Mouse (Mus musculus) spleen, adult 2 months (tissue): Measurements from ENCODE around the gene Myoz1. TPM values are rescaled to one million over a fixed set of nuclear protein-coding genes. Genes with fewer than 3 reads are reported as not detected.

Experiments
- DNase-seq, 2 experiments: peaks; one replicate each; pipeline versions ENCODE4 v3.0.0 to v3.0.0-alpha.2; 2012 to 2021; ENCODE audit warnings: low spot score in 2 of 2, low read depth in 1 of 2
- H3K27ac ChIP-seq: fragments of 200-500 bp; 2 replicates; pipeline ENCODE4 v1.5.1; 2012; ENCODE audit warnings: low read length, inconsistent platforms; ENCODE audit not compliant: insufficient read depth
- H3K27me3 ChIP-seq: fragments of 200-500 bp; 2 replicates; pipeline ENCODE4 v1.6.1; 2012; ENCODE audit warnings: mild to moderate bottlenecking, moderate library complexity, low read length, inconsistent platforms; ENCODE audit not compliant: control insufficient read depth, insufficient read depth
- H3K36me3 ChIP-seq: fragments of 200-500 bp; 2 replicates; pipeline ENCODE4 v1.6.1; 2012; ENCODE audit warnings: mild to moderate bottlenecking, low read length, inconsistent platforms; ENCODE audit not compliant: control insufficient read depth, insufficient read depth
- H3K4me1 ChIP-seq: fragments of 200-500 bp; 2 replicates; pipeline ENCODE4 v1.6.1; 2011; ENCODE audit warnings: inconsistent platforms; ENCODE audit not compliant: control insufficient read depth, insufficient read depth, insufficient read length
- H3K4me3 ChIP-seq: fragments of 200-500 bp; 2 replicates; pipeline ENCODE4 v1.5.1; 2011; ENCODE audit warnings: mild to moderate bottlenecking, inconsistent platforms; ENCODE audit not compliant: insufficient read depth, insufficient read length; ENCODE audit errors: extremely low read depth
- CTCF ChIP-seq: fragments of 200-500 bp; IDR thresholded peaks from 2 replicates; pipeline ENCODE4 v1.5.1; 2011; ENCODE audit warnings: mild to moderate bottlenecking, inconsistent platforms; ENCODE audit not compliant: insufficient read depth, insufficient read length, insufficient replicate concordance; ENCODE audit errors: extremely low read depth
- POLR2A ChIP-seq: fragments of 200-500 bp; IDR thresholded peaks from 2 replicates; pipeline ENCODE4 v1.6.1; 2011; ENCODE audit warnings: low read depth, low read length, inconsistent platforms
- WGBS: fragments of 180-500 bp; shearing (Covaris S2); methylation state at CpG from one replicate; pipeline ENCODE4 v1.1.7; 2018; 5-methylcytosine and 5-hydroxymethylcytosine counted together
- polyA plus RNA-seq: library from polyadenylated mRNA; depleted of rRNA; stranded (reverse); fragments of >200 nt; gene quantifications from 2 replicates; pipeline ENCODE4 v1.2.3, GENCODE M21; 2012; rRNA removed

Gene Myoz1
- polyA plus RNA-seq, 1 experiment, result not detected

DNA sequence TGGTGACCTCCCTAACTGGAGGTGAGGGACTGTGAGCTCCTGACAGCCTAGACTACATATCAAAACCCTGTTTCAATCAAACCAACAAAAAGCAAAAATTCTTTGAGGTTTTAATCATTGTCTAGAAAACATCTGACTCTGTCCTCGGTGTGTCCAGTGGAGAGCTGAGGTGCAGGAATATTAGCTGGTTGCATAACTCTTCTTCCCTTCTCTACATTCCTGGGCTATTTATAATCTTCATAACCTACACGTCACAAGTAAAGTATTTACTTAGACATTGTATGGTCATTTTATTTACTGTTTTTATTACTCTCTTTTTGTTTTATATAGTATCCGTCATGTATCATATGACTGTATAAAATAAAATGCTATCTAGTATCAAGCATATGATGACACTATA, 46.8 kb downstream of the Myoz1 start:
- Histone ChIP-seq H3K27me3 (no peaks in the 10 kb centered on the region), H3K36me3 (no peaks in the 10 kb centered on the region), H3K27ac (no peak overlapping the region), H3K4me1 (no peaks in the 10 kb centered on the region), H3K4me3 (no peak overlapping the region)
- no peak for DNase-seq
- no peak for TF ChIP-seq POLR2A
- TF ChIP-seq CTCF, result no peak
- 81% methylated on average over 3 of the region's 3 CpGs for WGBS

DNA sequence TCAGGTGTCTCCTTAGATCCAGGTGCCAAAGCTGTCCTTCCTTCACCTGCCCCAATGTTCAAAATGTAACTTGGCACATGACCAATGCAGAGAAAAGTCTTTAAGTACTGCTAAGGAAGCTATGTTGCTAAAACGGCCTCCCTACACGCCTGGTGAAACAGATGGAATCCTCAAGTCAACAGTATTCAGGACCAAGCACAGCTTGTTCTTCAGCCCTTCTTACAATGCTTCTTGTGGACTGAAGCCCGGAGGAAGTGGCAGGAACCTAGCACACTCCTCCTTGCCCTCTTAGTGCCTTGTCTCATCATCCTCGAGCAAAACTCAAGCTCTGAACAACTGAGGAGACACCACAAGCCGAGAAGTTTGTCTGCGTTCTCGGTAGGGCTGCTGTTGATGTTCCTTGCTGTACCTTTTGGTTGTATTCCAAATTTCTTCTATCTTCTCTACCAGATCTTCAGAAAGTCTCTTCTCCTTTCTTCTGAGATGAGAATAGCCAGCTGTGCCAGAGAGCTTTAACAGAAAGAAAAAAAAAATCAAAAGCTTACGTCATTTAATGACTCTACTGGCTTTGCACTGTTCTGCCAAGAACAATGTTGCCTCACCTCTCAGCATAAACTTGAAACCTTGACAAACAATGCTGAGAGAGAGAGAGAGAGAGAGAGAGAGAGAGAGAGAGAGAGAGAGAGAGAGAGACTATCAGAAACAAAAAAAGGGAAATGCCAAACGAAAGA, 48.8 kb downstream of the Myoz1 start:
- 53% methylated on average over 9 of the region's 9 CpGs for WGBS
- DNase-seq, result no peak
- Histone ChIP-seq H3K27me3 (no peaks in the 10 kb centered on the region), H3K4me3 (no peak overlapping the region), H3K27ac (no peak overlapping the region), H3K4me1 (no peaks in the 10 kb centered on the region), H3K36me3 (no peaks in the 10 kb centered on the region)
- TF ChIP-seq CTCF, result no peak
- TF ChIP-seq POLR2A, result no peak

DNA sequence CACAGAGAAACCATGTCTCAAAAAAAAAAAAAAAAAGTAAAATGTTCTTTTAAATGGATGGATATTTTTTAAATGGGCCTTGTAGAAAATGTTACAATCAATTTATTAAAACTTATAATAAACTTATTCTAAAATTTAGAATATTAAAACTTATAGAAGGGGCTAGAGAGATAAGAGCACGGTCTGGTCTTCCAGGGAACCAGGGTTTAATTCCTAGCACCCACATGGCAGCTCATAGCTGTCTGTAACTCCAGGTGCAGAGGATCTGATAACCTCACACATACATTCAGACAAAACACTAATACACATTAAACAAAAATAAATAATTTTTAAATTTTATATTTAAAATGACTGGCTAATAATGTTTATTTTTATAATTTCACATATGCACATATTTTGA, 55.1 kb downstream of the Myoz1 start:
- 86% methylated on average over 1 of the region's 1 CpGs for WGBS
- no peaks in the 10 kb centered on the region for H3K36me3 ChIP-seq
- H3K4me1 ChIP-seq, result no peaks in the 10 kb centered on the region
- H3K27ac ChIP-seq, result no peak overlapping the region
- H3K4me3 ChIP-seq, result no peak overlapping the region
- TF ChIP-seq POLR2A, result no peak
- TF ChIP-seq CTCF, result no peak
- no peak for DNase-seq
- H3K27me3 ChIP-seq, result no peaks in the 10 kb centered on the region

DNA sequence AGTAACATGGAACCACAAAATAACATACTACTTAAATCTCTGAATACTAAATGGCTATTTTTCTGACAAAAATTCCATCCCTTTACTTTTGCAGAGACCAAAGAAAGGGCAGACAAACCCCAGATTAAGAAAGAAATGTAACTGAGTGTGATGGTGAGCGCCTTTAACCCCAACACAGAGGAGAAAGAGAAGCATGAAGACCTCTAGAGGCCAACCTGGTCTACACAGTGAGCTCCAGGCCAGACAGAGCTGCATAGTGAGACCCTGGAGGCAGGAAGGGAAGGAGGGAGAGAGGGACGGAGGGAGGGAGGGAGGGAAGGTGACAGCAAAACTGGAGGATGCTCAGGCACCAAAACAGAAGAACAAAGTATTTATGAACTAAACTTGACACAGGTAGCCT, 56.1 kb downstream of the Myoz1 start:
- no peak for DNase-seq
- Histone ChIP-seq H3K4me3 (no peak overlapping the region), H3K36me3 (no peaks in the 10 kb centered on the region), H3K27me3 (no peaks in the 10 kb centered on the region), H3K4me1 (no peaks in the 10 kb centered on the region), H3K27ac (no peak overlapping the region)
- TF ChIP-seq POLR2A (no peak), CTCF (no peak)
- WGBS, result 81% methylated on average over 2 of the region's 2 CpGs

DNA sequence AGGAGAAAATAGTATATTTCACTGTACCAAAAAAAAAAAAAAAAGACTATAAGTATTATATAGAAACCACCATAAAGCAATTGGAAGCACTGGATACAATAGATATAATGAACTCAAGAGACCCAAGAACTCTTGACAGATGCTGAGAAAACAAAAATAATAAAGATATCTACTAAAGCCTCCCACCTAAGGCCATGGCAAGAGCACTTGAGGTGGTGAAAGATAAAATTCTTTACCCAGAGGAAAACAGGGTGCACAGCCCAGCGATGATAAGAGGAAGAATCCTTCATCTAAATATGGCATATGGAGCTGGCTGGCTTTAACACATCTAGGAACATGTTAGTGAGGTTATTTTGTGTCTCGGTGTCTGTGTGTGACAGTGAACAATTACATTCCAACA, 56.8 kb downstream of the Myoz1 start:
- Histone ChIP-seq H3K27me3 (no peaks in the 10 kb centered on the region), H3K27ac (no peak overlapping the region), H3K4me3 (no peak overlapping the region), H3K4me1 (no peaks in the 10 kb centered on the region), H3K36me3 (no peaks in the 10 kb centered on the region)
- no peak for DNase-seq
- 81% methylated on average over 2 of the region's 2 CpGs for WGBS
- no peak for TF ChIP-seq POLR2A
- no peak for TF ChIP-seq CTCF

Other genes with a start within 250 kb of the Myoz1 start
- gene Cfap70, start 204.3 kb downstream of the Myoz1 start, polyA plus RNA-seq, result not detected in 2 replicates
- 36.5 and 44.8 TPM in 2 replicates for gene Anxa7, start 176.4 kb downstream of the Myoz1 start, polyA plus RNA-seq
- 0.65 and 0.97 TPM in 2 replicates for gene Mss51, start 159.6 kb downstream of the Myoz1 start, polyA plus RNA-seq
- gene Ppp3cb, start 110.0 kb downstream of the Myoz1 start, polyA plus RNA-seq, result 6.0 and 6.5 TPM in 2 replicates
- gene Usp54, start 15.5 kb downstream of the Myoz1 start, polyA plus RNA-seq, result 1.9 and 2.1 TPM in 2 replicates
- gene Synpo2l, start 11.8 kb upstream of the Myoz1 start, polyA plus RNA-seq, result 0.05 and 0.07 TPM in 2 replicates
- 181 and 239 TPM in 2 replicates for gene Sec24c, start 17.8 kb upstream of the Myoz1 start, polyA plus RNA-seq
- 10.5 and 20.8 TPM in 2 replicates for gene Fut11, start 38.4 kb upstream of the Myoz1 start, polyA plus RNA-seq
- gene Chchd1, start 46.5 kb upstream of the Myoz1 start, polyA plus RNA-seq, result 12.6 and 15.5 TPM in 2 replicates
- 177 and 225 TPM in 2 replicates for gene Zswim8, start 51.0 kb upstream of the Myoz1 start, polyA plus RNA-seq
- 41.6 and 43.2 TPM in 2 replicates for gene Ndst2, start 78.0 kb upstream of the Myoz1 start, polyA plus RNA-seq
- 15.7 and 15.8 TPM in 2 replicates for gene Camk2g, start 137.5 kb upstream of the Myoz1 start, polyA plus RNA-seq
- gene Plau, start 180.1 kb upstream of the Myoz1 start, polyA plus RNA-seq, result 1.0 and 1.2 TPM in 2 replicates